Mouse (Mus musculus) heart, embryonic 14.5 days (tissue): ENCODE data around the gene Csmd2. TPM values are rescaled to one million over a fixed set of nuclear protein-coding genes. Genes with fewer than 3 reads are reported as not detected.
"Not testable (repeated sequence)": the region's sequence is repeated elsewhere in the genome, so short reads cannot be mapped to it uniquely, and the experiment has no call there.

Experiments
- ATAC-seq: fragments of 200-750 bp; cut with Nextera tagmentation; 2 replicates; pipeline ENCODE4 v1.8.0; 2017; ENCODE audit warnings: low read depth, moderate TSS enrichment; ENCODE audit not compliant: insufficient number of reproducible peaks, insufficient read depth, low FRiP score
- H3K27ac ChIP-seq, 2 experiments: fragments of 200-500 bp in 1 of 2; fragments of 300-500 bp in 1 of 2; sonication (generic) in 1 of 2; replicated peaks in 1 of 2; 2 replicates each; pipeline ENCODE4 v1.5.1; 2012 to 2014; ENCODE audit warnings: low read depth in 2 of 2, low read length in 2 of 2, control low read depth in 1 of 2, mild to moderate bottlenecking in 1 of 2, mixed read lengths in 1 of 2; ENCODE audit not compliant: control insufficient read depth in 1 of 2, insufficient read depth in 1 of 2
- H3K27me3 ChIP-seq: fragments of 300-500 bp; sonication (generic); 2 replicates; pipeline ENCODE4 v1.6.1; 2014; ENCODE audit warnings: mild to moderate bottlenecking, low read length, control low read depth; ENCODE audit not compliant: control insufficient read depth, insufficient read depth
- H3K36me3 ChIP-seq: fragments of 300-500 bp; sonication (generic); 2 replicates; pipeline ENCODE4 v1.6.1; 2014; ENCODE audit warnings: mild to moderate bottlenecking, control low read depth, low read length, mixed read lengths; ENCODE audit not compliant: control insufficient read depth, insufficient read depth
- H3K4me1 ChIP-seq, 2 experiments: fragments of 200-500 bp in 1 of 2; fragments of 300-500 bp in 1 of 2; sonication (generic) in 1 of 2; 2 replicates each; pipeline ENCODE4 v1.6.1; 2012 to 2014; ENCODE audit warnings: low read length in 2 of 2, control low read depth in 1 of 2, mixed read lengths in 1 of 2; ENCODE audit not compliant: control insufficient read depth in 2 of 2, insufficient read depth in 2 of 2
- H3K4me2 ChIP-seq: fragments of 300-500 bp; sonication (generic); 2 replicates; pipeline ENCODE4 v1.6.1; 2014; ENCODE audit warnings: mild to moderate bottlenecking, low read length
- H3K4me3 ChIP-seq, 2 experiments: fragments of 200-500 bp in 1 of 2; fragments of 300-500 bp in 1 of 2; sonication (generic) in 1 of 2; 2 replicates each; pipeline ENCODE4 v1.5.1; 2012 to 2014; ENCODE audit warnings: low read length in 2 of 2, mild to moderate bottlenecking in 2 of 2, control low read depth in 1 of 2, low read depth in 1 of 2, moderate library complexity in 1 of 2; ENCODE audit not compliant: control insufficient read depth in 1 of 2, insufficient read depth in 1 of 2
- H3K9ac ChIP-seq: fragments of 300-500 bp; sonication (generic); 2 replicates; pipeline ENCODE4 v1.6.1; 2014; ENCODE audit warnings: mild to moderate bottlenecking, low read length
- H3K9me3 ChIP-seq: fragments of 300-500 bp; sonication (generic); 2 replicates; pipeline ENCODE4 v1.6.1; 2016; ENCODE audit warnings: low read length, control low read depth; ENCODE audit not compliant: control insufficient read depth
- WGBS: fragments of 180-500 bp; shearing (Covaris S2); extraction: QIAGEN DNeasy Blood & Tissue Kit; methylation state at CpG from one replicate; pipeline ENCODE4 v1.1.7; 2014; 5-methylcytosine and 5-hydroxymethylcytosine counted together
- polyA plus RNA-seq: library from polyadenylated mRNA; unstranded; fragments of >200 nt; fragmentation: Nextera tagmentation; extraction: Ambion mirVana; gene quantifications from 2 replicates; pipeline ENCODE4 v1.2.1, GENCODE M21; 2014

Csmd2 gene
- polyA plus RNA-seq, 1 experiment from 2014 or later, result 0.04 TPM

- H3K27me3 ChIP-seq, result no peaks in the 10 kb centered on the region
- H3K4me1 ChIP-seq, result no peaks in the 10 kb centered on the region
- no peak for ATAC-seq
- H3K9ac ChIP-seq, result no peak overlapping the region
- WGBS, result 71% methylated on average over 8 of the region's 8 CpGs
- H3K9me3 ChIP-seq, result no peaks in the 10 kb centered on the region
- H3K4me3 ChIP-seq, result no peak overlapping the region
- H3K27ac ChIP-seq, result no peak overlapping the region
- no peaks in the 10 kb centered on the region for H3K36me3 ChIP-seq
- no peak overlapping the region for H3K4me2 ChIP-seq
Measured at GRCm38 (mm10) chr4:128052701-128053100, 65.0 kb downstream of the Csmd2 start.

- H3K36me3 ChIP-seq, H3K9ac ChIP-seq, ATAC-seq, H3K4me2 ChIP-seq, H3K4me3 ChIP-seq, H3K27ac ChIP-seq, H3K27me3 ChIP-seq, H3K9me3 ChIP-seq, H3K4me1 ChIP-seq: not testable (repeated sequence)
- WGBS, result 64% methylated on average over 2 of the region's 2 CpGs
Measured at GRCm38 (mm10) chr4:128061274-128061673, 73.6 kb downstream of the Csmd2 start.

- 85% methylated on average over 9 of the region's 9 CpGs for WGBS
- Histone ChIP-seq H3K4me1 (no peaks in the 10 kb centered on the region), H3K4me3 (no peak overlapping the region), H3K9ac (no peak overlapping the region), H3K27me3 (no peaks in the 10 kb centered on the region), H3K27ac (no peak overlapping the region), H3K9me3 (no peaks in the 10 kb centered on the region), H3K4me2 (no peak overlapping the region), H3K36me3 (no peaks in the 10 kb centered on the region)
- no peak for ATAC-seq
Measured at GRCm38 (mm10) chr4:128067189-128067588, 79.5 kb downstream of the Csmd2 start.

GRCm38 (mm10) chr4:128084466-128084865, 96.8 kb downstream of the Csmd2 start:
- Histone ChIP-seq H3K27ac (no peak overlapping the region), H3K27me3 (no peaks in the 10 kb centered on the region), H3K9ac (no peak overlapping the region), H3K36me3 (no peaks in the 10 kb centered on the region), H3K4me3 (no peak overlapping the region), H3K4me1 (peaks cover 0 to 8% of the 10 kb centered on the region in 2 experiments; a peak in 2 of 4 replicates), H3K4me2 (no peak overlapping the region), H3K9me3 (no peaks in the 10 kb centered on the region)
- WGBS, result 75% methylated on average over 3 of the region's 3 CpGs
- no peak for ATAC-seq

- WGBS, result 61% methylated on average over 8 of the region's 8 CpGs
- H3K27me3 ChIP-seq, result no peaks in the 10 kb centered on the region
Measured at GRCm38 (mm10) chr4:128085096-128085495, 97.4 kb downstream of the Csmd2 start.

GRCm38 (mm10) chr4:128087147-128087606, 99.5 kb downstream of the Csmd2 start:
- peak; percentile 60; the same call in 1 of the 2 replicates for ATAC-seq
- Histone ChIP-seq H3K9me3 (no peaks in the 10 kb centered on the region), H3K27ac (peak overlapping the region in 1 of 2 experiments; percentile 28; a peak in 1 of 4 replicates), H3K4me1 (peaks cover 0 to 8% of the 10 kb centered on the region in 2 experiments; a peak in 2 of 4 replicates), H3K36me3 (no peaks in the 10 kb centered on the region), H3K4me3 (no peak overlapping the region), H3K27me3 (no peaks in the 10 kb centered on the region), H3K9ac (no peak overlapping the region), H3K4me2 (no peak overlapping the region)
- WGBS, result 52% methylated on average over 5 of the region's 5 CpGs

More at GRCm38 (mm10) chr4:128085096-128085495, 97.4 kb downstream of the Csmd2 start:
- Histone ChIP-seq H3K9me3 (no peaks in the 10 kb centered on the region), H3K4me3 (no peak overlapping the region), H3K9ac (no peak overlapping the region), H3K4me2 (no peak overlapping the region), H3K4me1 (peaks cover 0 to 8% of the 10 kb centered on the region in 2 experiments; a peak in 2 of 4 replicates), H3K36me3 (no peaks in the 10 kb centered on the region), H3K27ac (no peak overlapping the region)
- ATAC-seq, result no peak

GRCm38 (mm10) chr4:128087704-128088103, 100.0 kb downstream of the Csmd2 start:
- Histone ChIP-seq H3K9me3 (no peaks in the 10 kb centered on the region), H3K27me3 (no peaks in the 10 kb centered on the region), H3K4me2 (no peak overlapping the region), H3K4me3 (no peak overlapping the region), H3K9ac (no peak overlapping the region), H3K36me3 (no peaks in the 10 kb centered on the region), H3K4me1 (peaks cover 0 to 8% of the 10 kb centered on the region in 2 experiments; a peak in 2 of 4 replicates), H3K27ac (peak overlapping the region in 1 of 2 experiments; percentile 28; a peak in 1 of 4 replicates)
- ATAC-seq, result no peak
- 65% methylated on average over 3 of the region's 3 CpGs for WGBS

- no peak for ATAC-seq
- WGBS, result 83% methylated on average over 3 of the region's 3 CpGs
Measured at GRCm38 (mm10) chr4:128088264-128088663, 100.6 kb downstream of the Csmd2 start.

More at GRCm38 (mm10) chr4:128088264-128088663, 100.6 kb downstream of the Csmd2 start:
- no peaks in the 10 kb centered on the region for H3K27me3 ChIP-seq
- H3K9me3 ChIP-seq, result no peaks in the 10 kb centered on the region
- H3K4me2 ChIP-seq, result no peak overlapping the region
- H3K9ac ChIP-seq, result no peak overlapping the region
- H3K4me3 ChIP-seq, result no peak overlapping the region
- H3K27ac ChIP-seq, result no peak overlapping the region
- peaks cover 0 to 8% of the 10 kb centered on the region in 2 experiments; a peak in 2 of 4 replicates for H3K4me1 ChIP-seq
- no peaks in the 10 kb centered on the region for H3K36me3 ChIP-seq
